Mouse (Mus musculus): ENCODE results near the gene Gm20605. TPM values are rescaled to one million over a fixed set of nuclear protein-coding genes. Genes with fewer than 3 reads are reported as not detected.
A peak's percentile ranks its signal among the peaks of the same experiment; 100 is the strongest.

Gm20605 gene
- polyA plus RNA-seq, 1 experiment from 2014 or later: 2.6 TPM

DNA sequence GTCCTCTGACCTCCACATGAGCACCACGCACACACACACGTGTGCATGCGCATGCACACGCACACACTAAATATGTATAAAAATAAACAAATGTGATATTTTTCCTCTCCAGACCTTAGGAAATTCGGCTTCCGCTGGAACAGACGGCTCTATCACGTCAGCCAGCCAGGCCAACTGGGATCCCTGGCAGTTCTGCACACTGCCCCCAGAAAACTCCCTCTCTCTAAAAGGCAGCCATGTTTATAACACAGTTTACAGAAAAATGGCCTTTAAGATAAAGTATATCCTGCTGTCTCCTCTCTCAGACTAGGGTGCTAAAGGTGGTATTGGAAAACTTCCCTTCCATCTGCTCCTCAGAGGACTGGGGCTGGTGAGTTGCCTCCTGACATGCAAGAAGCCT, 48.9 kb downstream of the Gm20605 start:
- H3K4me2 ChIP-seq (ENCODE audit: low read depth, low read length): no peak overlapping the region
- no peaks in the 10 kb centered on the region for H3K9me3 ChIP-seq (ENCODE audit: low read length)
- no peak overlapping the region for H3K9ac ChIP-seq (replicated peaks)
- DNase-seq (no peak), ATAC-seq (no peak)
- H3K4me1 ChIP-seq (ENCODE audit: insufficient read depth): peaks cover 44% of the 10 kb centered on the region
- no peak overlapping the region for H3K27ac ChIP-seq (ENCODE audit: low read depth)
- 93% methylated on average over 8 of the region's 8 CpGs for WGBS (ENCODE audit: insufficient replicate concordance)
- peaks cover 42% of the 10 kb centered on the region for H3K36me3 ChIP-seq (replicated peaks; ENCODE audit: insufficient read depth, low read length)
- no peak overlapping the region for H3K4me3 ChIP-seq (ENCODE audit: low read depth, low read length)
- no peaks in the 10 kb centered on the region for H3K27me3 ChIP-seq (ENCODE audit: insufficient read depth, low read length)
- no peak for TF ChIP-seq CTCF (IDR thresholded peaks at IDR 0.05; ENCODE audit: low read depth)
- TF ChIP-seq EP300 (IDR thresholded peaks at IDR 0.05; ENCODE audit: low read depth): no peak

DNA sequence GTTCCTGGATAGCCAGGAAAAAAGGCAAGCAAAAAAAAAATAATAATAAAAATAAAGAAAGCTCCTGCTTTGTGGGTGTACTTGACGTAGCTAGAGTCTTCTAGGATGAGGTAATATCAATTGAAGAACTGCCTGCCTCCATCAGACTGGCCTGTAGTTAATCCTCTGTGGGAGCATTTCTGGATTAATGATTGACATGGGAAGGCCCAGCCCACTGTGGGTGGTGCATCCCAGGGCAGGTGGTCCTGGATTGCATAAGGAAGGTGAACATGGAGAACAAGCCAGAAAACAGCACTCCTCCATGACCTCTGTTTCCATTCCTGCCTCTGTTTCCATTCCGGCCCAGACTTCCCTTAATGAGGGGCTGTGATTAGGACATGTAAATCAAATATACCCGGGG, 49.8 kb downstream of the Gm20605 start:
- TF ChIP-seq CTCF (IDR thresholded peaks at IDR 0.05; ENCODE audit: low read depth): no peak
- TF ChIP-seq EP300 (IDR thresholded peaks at IDR 0.05; ENCODE audit: low read depth): no peak
- WGBS (ENCODE audit: insufficient replicate concordance): 75% methylated on average over 3 of the region's 3 CpGs
- H3K27ac ChIP-seq (ENCODE audit: low read depth): no peak overlapping the region

DNA sequence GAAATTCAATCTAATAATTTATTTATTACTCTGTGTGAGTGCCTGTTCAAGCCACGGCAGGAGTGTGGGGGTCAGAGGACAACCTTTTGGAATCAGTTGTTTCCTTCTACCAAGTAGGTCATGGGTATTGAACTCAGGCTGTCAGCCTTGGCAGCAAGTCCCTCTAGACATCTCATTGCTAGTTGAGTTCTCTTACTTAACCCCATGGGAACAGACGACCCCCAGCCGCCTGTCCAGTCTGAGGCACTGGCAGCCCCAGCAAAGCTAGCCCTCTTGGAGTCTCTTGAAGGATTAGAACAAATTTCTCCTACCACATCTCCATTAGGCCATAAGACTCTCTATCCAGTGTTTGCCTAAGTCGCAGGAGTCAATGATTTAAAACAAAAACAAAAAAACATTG, 50.8 kb downstream of the Gm20605 start:
- Histone ChIP-seq H3K4me3 (ENCODE audit: low read depth, low read length) (no peak overlapping the region), H3K4me1 (ENCODE audit: insufficient read depth) (peaks cover 30% of the 10 kb centered on the region), H3K27ac (ENCODE audit: low read depth) (no peak overlapping the region), H3K9me3 (ENCODE audit: low read length) (no peaks in the 10 kb centered on the region), H3K36me3 (replicated peaks; ENCODE audit: insufficient read depth, low read length) (peaks cover 42% of the 10 kb centered on the region), H3K4me2 (ENCODE audit: low read depth, low read length) (no peak overlapping the region), H3K9ac (replicated peaks) (no peak overlapping the region), H3K27me3 (ENCODE audit: insufficient read depth, low read length) (no peaks in the 10 kb centered on the region)
- WGBS (ENCODE audit: insufficient replicate concordance): 76% methylated on average over 4 of the region's 4 CpGs
- ATAC-seq (no peak), DNase-seq (no peak)
- TF ChIP-seq CTCF (IDR thresholded peaks at IDR 0.05; ENCODE audit: low read depth) (no peak), EP300 (IDR thresholded peaks at IDR 0.05; ENCODE audit: low read depth) (no peak)

More for the DNA sequence above, 49.8 kb downstream of the Gm20605 start:
- ATAC-seq: no peak
- DNase-seq: no peak
- Histone ChIP-seq H3K36me3 (replicated peaks; ENCODE audit: insufficient read depth, low read length) (peaks cover 42% of the 10 kb centered on the region), H3K9ac (replicated peaks) (no peak overlapping the region), H3K27me3 (ENCODE audit: insufficient read depth, low read length) (no peaks in the 10 kb centered on the region), H3K4me2 (ENCODE audit: low read depth, low read length) (no peak overlapping the region), H3K9me3 (ENCODE audit: low read length) (no peaks in the 10 kb centered on the region), H3K4me3 (ENCODE audit: low read depth, low read length) (no peak overlapping the region), H3K4me1 (ENCODE audit: insufficient read depth) (peaks cover 40% of the 10 kb centered on the region)

DNA sequence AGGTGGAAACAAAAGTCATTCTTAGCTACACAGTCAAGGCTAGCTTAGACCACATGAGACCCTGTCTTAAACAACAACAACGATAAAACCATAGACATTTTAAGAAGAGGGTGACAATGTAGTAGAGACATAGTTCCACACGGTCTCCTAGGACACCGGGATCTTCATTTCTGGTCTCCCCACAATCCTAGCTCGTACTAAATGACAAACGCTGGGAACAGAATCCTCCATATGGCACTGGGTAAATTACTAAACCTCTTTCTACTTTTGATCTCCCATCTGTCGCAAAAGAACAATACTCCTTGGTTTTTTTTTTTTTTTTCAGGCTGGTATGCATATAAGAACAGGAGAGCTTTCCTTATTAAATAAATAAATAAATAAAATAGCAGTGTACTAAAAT, 53.6 kb downstream of the Gm20605 start:
- no peak for TF ChIP-seq CTCF (IDR thresholded peaks at IDR 0.05; ENCODE audit: low read depth)
- TF ChIP-seq EP300 (IDR thresholded peaks at IDR 0.05; ENCODE audit: low read depth): no peak

DNA sequence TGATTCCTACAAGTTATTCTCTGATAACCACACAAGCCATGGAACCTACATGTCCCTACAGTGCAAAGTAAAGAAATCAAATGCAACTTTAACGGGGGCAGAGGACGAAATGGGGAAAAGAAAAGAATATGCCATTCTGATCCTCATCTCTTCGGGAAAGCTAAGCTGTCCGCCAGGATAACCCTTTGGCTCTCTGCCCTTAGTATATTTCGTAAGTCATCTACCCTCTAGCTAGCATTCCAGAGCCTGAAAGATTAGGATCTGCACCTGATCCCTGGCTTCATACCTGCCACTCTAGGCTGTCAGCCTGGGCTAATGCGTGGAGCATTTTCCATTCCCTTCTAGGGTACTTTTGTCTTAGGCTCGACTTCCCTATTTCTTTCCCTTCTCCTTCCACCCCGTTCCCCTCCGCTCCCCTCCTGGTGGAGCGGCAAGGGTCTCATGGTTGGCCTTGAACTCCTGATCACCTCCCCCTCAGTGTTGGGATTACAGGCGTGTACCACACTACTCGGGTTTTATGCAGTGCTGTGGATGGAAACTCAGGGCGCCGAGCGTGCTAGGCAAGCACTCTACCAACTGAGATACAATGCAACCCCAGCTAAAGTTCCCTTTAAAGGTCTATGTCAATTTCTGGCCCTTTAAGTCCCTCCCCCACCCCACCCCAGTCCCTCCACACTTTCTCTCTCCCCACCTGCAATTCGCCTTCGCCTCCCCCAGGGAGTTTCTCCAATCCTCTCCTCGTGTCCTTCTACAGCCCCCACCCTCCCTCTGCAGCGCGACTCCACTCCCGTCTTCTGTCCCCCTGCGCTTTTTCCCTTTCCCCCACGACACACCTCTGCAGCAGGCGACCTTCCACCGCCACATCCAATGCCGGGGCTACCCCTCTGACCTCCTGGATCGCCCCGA, 54.7 kb downstream of the Gm20605 start:
- Histone ChIP-seq H3K27me3 (ENCODE audit: insufficient read depth, low read length) (no peaks in the 10 kb centered on the region), H3K36me3 (replicated peaks; ENCODE audit: insufficient read depth, low read length) (peaks cover 30% of the 10 kb centered on the region), H3K4me1 (ENCODE audit: insufficient read depth) (peaks cover 42% of the 10 kb centered on the region), H3K9ac (replicated peaks) (peak overlapping the region; percentile 80), H3K27ac (ENCODE audit: low read depth) (peak overlapping the region; percentile 93), H3K9me3 (ENCODE audit: low read length) (no peaks in the 10 kb centered on the region), H3K4me2 (ENCODE audit: low read depth, low read length) (peak overlapping the region; percentile 94), H3K4me3 (ENCODE audit: low read depth, low read length) (peak overlapping the region; percentile 89)
- ATAC-seq: no peak
- TF ChIP-seq CTCF (IDR thresholded peaks at IDR 0.05; ENCODE audit: low read depth): no peak
- no peak for TF ChIP-seq EP300 (IDR thresholded peaks at IDR 0.05; ENCODE audit: low read depth)
- WGBS (ENCODE audit: insufficient replicate concordance): 3% methylated on average over 28 of the region's 28 CpGs
- peak; percentile 49 for DNase-seq

More for the DNA sequence above, 53.6 kb downstream of the Gm20605 start:
- peaks cover 36% of the 10 kb centered on the region for H3K36me3 ChIP-seq (replicated peaks; ENCODE audit: insufficient read depth, low read length)
- no peak for ATAC-seq
- no peaks in the 10 kb centered on the region for H3K27me3 ChIP-seq (ENCODE audit: insufficient read depth, low read length)
- H3K4me1 ChIP-seq (ENCODE audit: insufficient read depth): peaks cover 45% of the 10 kb centered on the region
- peak overlapping the region; percentile 1; the same call in 1 of the 2 replicates for H3K9ac ChIP-seq (replicated peaks)
- H3K9me3 ChIP-seq (ENCODE audit: low read length): no peaks in the 10 kb centered on the region
- peak overlapping the region; percentile 94 for H3K4me2 ChIP-seq (ENCODE audit: low read depth, low read length)
- DNase-seq: no peak
- H3K27ac ChIP-seq (ENCODE audit: low read depth): no peak overlapping the region
- 92% methylated on average over 6 of the region's 6 CpGs for WGBS (ENCODE audit: insufficient replicate concordance)
- peak overlapping the region; percentile 89 for H3K4me3 ChIP-seq (ENCODE audit: low read depth, low read length)

DNA sequence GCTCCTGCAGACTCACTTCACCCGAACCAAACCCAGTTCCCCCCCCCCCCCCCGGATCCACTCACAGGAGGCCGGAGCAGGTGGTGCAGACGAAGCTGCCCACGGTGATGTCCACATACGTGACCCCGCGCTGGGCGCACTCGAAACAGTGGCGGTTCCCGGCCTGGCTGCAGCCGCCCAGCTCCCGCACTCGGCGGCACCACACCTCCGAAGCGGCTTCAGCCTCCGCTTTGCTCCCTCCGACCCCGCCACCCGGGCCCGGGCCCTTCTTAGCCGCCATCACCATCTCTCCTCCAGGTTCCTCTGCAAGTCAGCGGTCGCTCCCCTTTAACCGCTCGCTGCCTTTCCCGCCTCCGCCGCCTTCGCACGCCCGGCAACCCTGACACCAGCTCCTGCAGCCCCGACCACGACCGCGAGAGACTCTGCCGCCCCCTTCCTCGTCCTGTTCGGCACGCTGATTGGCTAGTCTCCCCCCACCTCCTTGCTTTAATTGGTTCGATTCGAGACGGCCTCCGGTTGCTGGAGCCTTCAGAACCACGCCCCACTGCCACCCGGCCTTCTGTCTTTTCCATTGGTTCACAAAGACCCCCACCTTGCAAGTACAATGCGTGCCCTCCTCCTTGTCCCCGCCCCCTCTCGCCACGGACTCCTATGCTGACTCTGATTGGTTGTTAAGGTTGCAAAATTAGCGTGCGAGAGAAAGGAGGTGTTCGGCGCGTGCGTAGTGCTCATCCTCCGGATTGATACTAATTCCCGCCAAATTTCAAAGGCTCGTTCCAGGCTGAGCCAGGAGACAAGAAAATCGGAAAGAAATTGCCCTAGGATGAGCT, 55.5 kb downstream of the Gm20605 start, which contains the start of gene Agfg2:
Gene Agfg2, minus strand, starts transcription at position 433 of the 830 bp plus-strand sequence.
- Histone ChIP-seq H3K27ac (ENCODE audit: low read depth) (peak within 1 kb of the TSS; percentile 93), H3K36me3 (replicated peaks; ENCODE audit: insufficient read depth, low read length) (peaks cover 27% of the 10 kb centered on the region), H3K9ac (replicated peaks) (peak within 1 kb of the TSS; percentile 80), H3K27me3 (ENCODE audit: insufficient read depth, low read length) (no peaks in the 10 kb centered on the region), H3K4me2 (ENCODE audit: low read depth, low read length) (peak within 1 kb of the TSS; percentile 94), H3K9me3 (ENCODE audit: low read length) (no peaks in the 10 kb centered on the region), H3K4me1 (ENCODE audit: insufficient read depth) (peaks cover 42% of the 10 kb centered on the region), H3K4me3 (ENCODE audit: low read depth, low read length) (peak within 1 kb of the TSS; percentile 89)
- peak; percentile 91 for ATAC-seq
- WGBS (ENCODE audit: insufficient replicate concordance): under 1% methylated on average over 62 of the region's 62 CpGs
- peak; percentile 99 for DNase-seq
- TF ChIP-seq CTCF (IDR thresholded peaks at IDR 0.05; ENCODE audit: low read depth) (peak; percentile 36), EP300 (IDR thresholded peaks at IDR 0.05; ENCODE audit: low read depth) (peak; percentile 86)

Measured in liver, postnatal 0 days (tissue).